Mouse (Mus musculus) megakaryocyte, embryonic 14.5 days (primary cell): Measurements from ENCODE around the gene Adipoq. TPM values are rescaled to one million over a fixed set of nuclear protein-coding genes. Genes with fewer than 3 reads are reported as not detected.

ENCODE experiments used
- H3K27me3 ChIP-seq: replicated peaks from 2 replicates; pipeline ENCODE3; 2012; ENCODE audit warnings: inconsistent platforms
- H3K36me3 ChIP-seq: replicated peaks from 2 replicates; pipeline ENCODE3; 2012; ENCODE audit warnings: low read length, inconsistent platforms, mixed read lengths
- H3K4me1 ChIP-seq: 2 replicates; pipeline ENCODE4 v1.6.1; 2012; ENCODE audit warnings: inconsistent platforms
- H3K4me3 ChIP-seq: replicated peaks from 2 replicates; pipeline ENCODE3; 2012; ENCODE audit warnings: moderate library complexity, mild to moderate bottlenecking, inconsistent platforms
- H3K9me3 ChIP-seq: 2 replicates; pipeline ENCODE4 v1.6.1; 2012; ENCODE audit warnings: inconsistent platforms
- FLI1 ChIP-seq: IDR thresholded peaks from 2 replicates; pipeline ENCODE4 v1.6.1; 2012; ENCODE audit warnings: low read length, inconsistent platforms, mixed read lengths
- GATA1 ChIP-seq: IDR thresholded peaks from 3 replicates; pipeline ENCODE4 v1.6.1; 2012; ENCODE audit warnings: mixed read lengths, low read length, inconsistent platforms, borderline replicate concordance
- polyA plus RNA-seq: library from polyadenylated mRNA; stranded (reverse); fragments of >175 nt; gene quantifications from 2 replicates; pipeline ENCODE4 v1.2.3, GENCODE M21; 2012; ENCODE audit warnings: low replicate concordance; ENCODE audit not compliant: insufficient read depth

Adipoq gene
- polyA plus RNA-seq, 1 experiment, result not detected

- TF ChIP-seq FLI1 (no peak), GATA1 (no peak)
- no peaks in the 10 kb centered on the region for H3K27me3 ChIP-seq
- no peak overlapping the region for H3K4me3 ChIP-seq
- H3K4me1 ChIP-seq, result peaks cover 13% of the 10 kb centered on the region
- peaks cover 84% of the 10 kb centered on the region for H3K36me3 ChIP-seq
- H3K9me3 ChIP-seq, result no peaks in the 10 kb centered on the region
Measured at GRCm38 (mm10) chr16:23114339-23115171, 31.8 kb upstream of the Adipoq start.

DNA sequence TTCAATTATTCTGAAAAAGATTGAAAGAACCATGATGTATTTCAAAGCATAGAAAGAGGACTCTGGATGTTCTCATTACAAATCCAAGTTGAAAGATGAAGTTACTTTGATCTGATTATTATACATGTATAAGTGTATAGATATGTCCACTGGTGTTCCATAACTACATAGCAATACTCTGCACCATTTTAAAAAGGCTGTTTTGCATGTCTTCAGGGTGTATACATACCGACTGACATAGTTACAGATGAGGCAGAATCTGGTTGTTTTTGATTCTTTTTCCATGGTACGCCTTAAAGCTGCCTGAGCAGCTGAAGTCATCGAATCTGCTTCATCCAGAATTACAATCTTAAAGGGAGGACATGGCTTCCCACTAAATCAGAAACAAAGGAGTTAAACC is 30.9 kb upstream of the Adipoq start:
- peaks cover 5% of the 10 kb centered on the region; the same call in 1 of the 2 replicates for H3K4me1 ChIP-seq
- H3K36me3 ChIP-seq, result peaks cover 84% of the 10 kb centered on the region
- no peaks in the 10 kb centered on the region for H3K9me3 ChIP-seq
- no peaks in the 10 kb centered on the region for H3K27me3 ChIP-seq
- no peak for TF ChIP-seq GATA1
- TF ChIP-seq FLI1, result no peak
- no peak overlapping the region for H3K4me3 ChIP-seq

DNA sequence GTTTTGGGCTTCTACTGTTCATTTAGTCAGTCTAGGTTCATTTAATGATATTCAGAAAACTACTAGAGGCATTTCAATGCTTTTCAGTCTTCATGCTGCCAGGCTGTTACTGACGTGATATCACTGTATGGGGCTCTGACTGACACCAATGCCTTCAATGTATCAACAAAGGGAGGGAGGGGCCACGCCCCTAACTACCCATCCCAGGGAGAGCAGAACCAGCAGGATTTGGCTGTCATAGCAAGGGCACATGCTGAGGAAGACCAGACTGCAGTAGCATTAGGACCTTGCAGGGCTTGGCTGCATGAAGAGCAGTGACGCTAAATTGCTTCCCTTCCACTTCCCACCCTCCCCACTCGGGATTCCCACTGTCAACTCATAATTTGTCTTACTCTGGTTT is 29.2 kb upstream of the Adipoq start:
- no peaks in the 10 kb centered on the region for H3K9me3 ChIP-seq
- TF ChIP-seq GATA1, result no peak
- TF ChIP-seq FLI1, result no peak
- no peaks in the 10 kb centered on the region for H3K27me3 ChIP-seq
- no peak overlapping the region for H3K4me3 ChIP-seq
- no peaks in the 10 kb centered on the region for H3K4me1 ChIP-seq
- H3K36me3 ChIP-seq, result peaks cover 86% of the 10 kb centered on the region

GRCm38 (mm10) chr16:23122446-23122845 is 23.9 kb upstream of the Adipoq start:
- H3K27me3 ChIP-seq, result no peaks in the 10 kb centered on the region
- TF ChIP-seq GATA1 (no peak), FLI1 (no peak)
- no peaks in the 10 kb centered on the region for H3K9me3 ChIP-seq
- H3K4me3 ChIP-seq, result no peak overlapping the region
- peaks cover 14% of the 10 kb centered on the region for H3K4me1 ChIP-seq
- peaks cover 69% of the 10 kb centered on the region for H3K36me3 ChIP-seq

- H3K27me3 ChIP-seq, result no peaks in the 10 kb centered on the region
- TF ChIP-seq FLI1, result no peak
- TF ChIP-seq GATA1, result no peak
- peaks cover 62% of the 10 kb centered on the region for H3K36me3 ChIP-seq
- H3K4me3 ChIP-seq, result no peak overlapping the region
- H3K4me1 ChIP-seq, result peaks cover 14% of the 10 kb centered on the region
- no peaks in the 10 kb centered on the region for H3K9me3 ChIP-seq
Measured at GRCm38 (mm10) chr16:23123104-23123503, 23.2 kb upstream of the Adipoq start.

GRCm38 (mm10) chr16:23124398-23124797 is 21.9 kb upstream of the Adipoq start:
- no peak for TF ChIP-seq GATA1
- no peak for TF ChIP-seq FLI1
- peaks cover 25% of the 10 kb centered on the region for H3K4me1 ChIP-seq
- no peak overlapping the region for H3K4me3 ChIP-seq
- H3K36me3 ChIP-seq, result peaks cover 52% of the 10 kb centered on the region
- no peaks in the 10 kb centered on the region for H3K27me3 ChIP-seq
- H3K9me3 ChIP-seq, result no peaks in the 10 kb centered on the region

DNA sequence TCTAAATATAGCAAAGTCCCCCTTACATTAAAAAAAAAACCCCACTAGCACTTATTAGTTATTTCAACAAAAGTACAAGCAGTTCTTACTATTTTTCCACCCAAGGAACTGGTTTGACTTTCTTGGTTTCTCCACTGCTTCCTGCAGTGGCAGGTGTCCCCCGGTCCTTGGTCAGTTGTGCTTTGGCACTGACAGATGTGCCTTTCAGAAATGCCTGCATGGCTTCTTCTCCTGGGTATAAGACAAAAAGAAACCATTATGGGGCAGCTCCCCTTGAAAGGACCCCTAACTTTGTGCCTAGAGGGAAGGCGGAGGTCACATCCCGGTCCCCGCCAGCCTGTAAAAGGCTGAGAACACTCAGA is 19.0 kb upstream of the Adipoq start:
- no peaks in the 10 kb centered on the region for H3K27me3 ChIP-seq
- peaks cover 36% of the 10 kb centered on the region for H3K4me1 ChIP-seq
- TF ChIP-seq GATA1, result no peak
- no peak for TF ChIP-seq FLI1
- peaks cover 25% of the 10 kb centered on the region for H3K36me3 ChIP-seq
- peak overlapping the region; percentile 96 for H3K4me3 ChIP-seq
- no peaks in the 10 kb centered on the region for H3K9me3 ChIP-seq

GRCm38 (mm10) chr16:23127673-23128375 is 18.5 kb upstream of the Adipoq start, which contains the start of gene Rfc4:
TSS of gene Rfc4 (minus strand) at chr16:23127737.
- Histone ChIP-seq H3K4me3 (peak within 1 kb of the TSS; percentile 96), H3K9me3 (no peaks in the 10 kb centered on the region), H3K36me3 (peaks cover 21% of the 10 kb centered on the region), H3K27me3 (no peaks in the 10 kb centered on the region), H3K4me1 (peaks cover 36% of the 10 kb centered on the region)
- peak; percentile 98; the same call in 1 of the 2 replicates for TF ChIP-seq FLI1
- TF ChIP-seq GATA1, result no peak

DNA sequence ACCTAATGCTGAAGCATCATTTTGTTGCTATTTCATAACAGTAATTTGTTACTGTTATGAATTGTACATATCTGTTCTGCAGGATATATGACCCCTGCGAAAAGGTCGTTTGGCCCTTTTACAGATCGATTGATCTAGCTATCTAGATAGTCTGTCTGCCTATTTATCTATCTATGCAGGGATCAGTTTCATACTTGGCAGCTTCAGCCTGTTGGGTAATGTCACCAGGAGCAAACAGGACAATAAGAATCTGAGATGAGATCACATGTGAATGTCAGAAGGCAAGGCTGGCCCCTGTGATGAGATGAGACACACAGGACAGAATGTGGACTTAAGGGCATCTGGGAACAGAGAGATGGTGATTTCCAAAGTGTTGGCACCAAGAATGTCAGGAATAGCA is 16.0 kb upstream of the Adipoq start:
- Histone ChIP-seq H3K36me3 (peaks cover 2% of the 10 kb centered on the region), H3K27me3 (no peaks in the 10 kb centered on the region), H3K4me3 (no peak overlapping the region), H3K4me1 (peaks cover 52% of the 10 kb centered on the region), H3K9me3 (no peaks in the 10 kb centered on the region)
- TF ChIP-seq FLI1 (no peak), GATA1 (no peak)

- H3K4me3 ChIP-seq, result no peak overlapping the region
- H3K9me3 ChIP-seq, result no peaks in the 10 kb centered on the region
- H3K4me1 ChIP-seq, result peaks cover 53% of the 10 kb centered on the region
- TF ChIP-seq GATA1, result no peak
- TF ChIP-seq FLI1, result no peak
- peaks cover 2% of the 10 kb centered on the region for H3K27me3 ChIP-seq
- H3K36me3 ChIP-seq, result no peaks in the 10 kb centered on the region
Measured at GRCm38 (mm10) chr16:23132336-23132735, 14.0 kb upstream of the Adipoq start.
